12 mouse cellular contexts compared by ENCODE assay signal in genomic region chr12:16155791-16156558, GRCm38 (mm10).
A peak's percentile ranks its signal among the peaks of the same experiment; 100 is the strongest.
DNase-seq lines count a peak whose midpoint lies in the region; ATAC-seq lines count a peak whose summit lies in the region.
"Had no signal": no experiment of that assay in that cellular context is flagged by ENCODE, and none has a peak within 500 bp of the region (broad histone marks: within the 10 kb centered on the region; RNA-seq: fewer than 3 reads in every experiment).

No protein-coding gene starts in this region.

- H3K27ac ChIP-seq in heart, embryonic 12.5 days (ENCODE audit: poor library complexity, severe bottlenecking), result no peak overlapping the region
- H3K27ac ChIP-seq: limb, embryonic 10.5 days had no signal

- no peak for DNase-seq in frontal cortex, postnatal 25 days (ENCODE audit: low spot score in 2 of 2)
- peak; percentile 46 for DNase-seq in 3T3-L1 (ENCODE audit: low read depth, low spot score)
- DNase-seq in brain, embryonic 18.5 days (ENCODE audit: low read depth, low spot score), result peak; percentile 64
- peak; percentile 20 to 24 for DNase-seq in layer of hippocampus, postnatal 36 days
- no peak for DNase-seq in kidney, postnatal 10 days
- no peak for DNase-seq in testis, postnatal 10 days (ENCODE audit: low spot score)
- DNase-seq: lung, adult 2 months had no signal

- ATAC-seq in frontal cortex, adult (ENCODE audit: low TSS enrichment), result peak; percentile 63
- ATAC-seq in heart, embryonic 12.5 days (ENCODE audit: insufficient number of reproducible peaks, low FRiP score), result no peak
- ATAC-seq: intestine, embryonic 16.5 days had no signal

- no peaks in the 10 kb centered on the region for H3K9me3 ChIP-seq in heart, embryonic 12.5 days (replicated peaks)
- H3K9me3 ChIP-seq: limb, embryonic 10.5 days had no signal

- whole genome bisulfite sequencing in heart, embryonic 12.5 days, result 36% methylated on average over 2 of the region's 2 CpGs

- no peaks in the 10 kb centered on the region for H3K27me3 ChIP-seq in heart, embryonic 12.5 days (replicated peaks)

- H3K4me1 ChIP-seq in heart, embryonic 12.5 days (replicated peaks), result no peaks in the 10 kb centered on the region; the same call in none of the 2 replicates
- H3K4me1 ChIP-seq: limb, embryonic 10.5 days had no signal

- H3K4me3 ChIP-seq in heart, embryonic 12.5 days, result no peak overlapping the region
- H3K4me3 ChIP-seq: limb, embryonic 10.5 days had no signal

- no peaks in the 10 kb centered on the region for H3K36me3 ChIP-seq in heart, embryonic 12.5 days
- H3K36me3 ChIP-seq: limb, embryonic 10.5 days had no signal

- no peak overlapping the region for H3K4me2 ChIP-seq in heart, embryonic 12.5 days
- H3K4me2 ChIP-seq: heart, embryonic 11.5 days had no signal

- H3K9ac ChIP-seq in heart, embryonic 12.5 days, result no peak overlapping the region

Comparison
In these comparisons a context has a peak if more than half of its experiments do, and no peak if none do; other contexts are left out.
1. DNase-seq: peak in 3T3-L1 (single experiment), brain, embryonic 18.5 days (single experiment) and layer of hippocampus, postnatal 36 days (2 of 2); none in frontal cortex, postnatal 25 days (0 of 2), kidney, postnatal 10 days (single experiment) and testis, postnatal 10 days (single experiment).